Mouse (Mus musculus) cerebellum, adult 11-12 months (tissue): ENCODE data around the gene Igtp.
"Not testable (repeated sequence)": the region's sequence is repeated elsewhere in the genome, so short reads cannot be mapped to it uniquely, and the experiment has no call there.

Source experiments
- DNase-seq: peaks from one replicate; pipeline ENCODE4 v3.0.0; 2022

The Igtp gene

GRCm38 (mm10) chr11:58214391-58215048 is 15.2 kb downstream of the Igtp start:
- no peak for DNase-seq

GRCm38 (mm10) chr11:58215049-58215430 is 15.7 kb downstream of the Igtp start:
- DNase-seq, result not testable (repeated sequence)

GRCm38 (mm10) chr11:58215814-58216213 is 16.5 kb downstream of the Igtp start:
- no peak for DNase-seq

GRCm38 (mm10) chr11:58216823-58217222 is 17.5 kb downstream of the Igtp start:
- DNase-seq, result no peak

- no peak for DNase-seq
Measured at GRCm38 (mm10) chr11:58223751-58224150, 24.4 kb downstream of the Igtp start.

GRCm38 (mm10) chr11:58224313-58224712 is 25.0 kb downstream of the Igtp start:
- DNase-seq, result no peak

- not testable (repeated sequence) for DNase-seq
Measured at GRCm38 (mm10) chr11:58224872-58225271, 25.5 kb downstream of the Igtp start.

- peak; percentile 38 for DNase-seq
Measured at GRCm38 (mm10) chr11:58225655-58226054, 26.3 kb downstream of the Igtp start.

- DNase-seq, result no peak
Measured at GRCm38 (mm10) chr11:58226425-58226824, 27.1 kb downstream of the Igtp start.

- DNase-seq, result not testable (repeated sequence)
Measured at GRCm38 (mm10) chr11:58228021-58228420, 28.7 kb downstream of the Igtp start.

- DNase-seq, result no peak
Measured at GRCm38 (mm10) chr11:58230396-58230910, 31.1 kb downstream of the Igtp start.

GRCm38 (mm10) chr11:58231156-58231555 is 31.8 kb downstream of the Igtp start:
- no peak for DNase-seq

- not testable (repeated sequence) for DNase-seq
Measured at GRCm38 (mm10) chr11:58234551-58234950, 35.2 kb downstream of the Igtp start.

- no peak for DNase-seq
Measured at GRCm38 (mm10) chr11:58235152-58235551, 35.8 kb downstream of the Igtp start.

- no peak for DNase-seq
Measured at GRCm38 (mm10) chr11:58238840-58239791, 39.8 kb downstream of the Igtp start.

- DNase-seq, result no peak
Measured at GRCm38 (mm10) chr11:58247294-58247693, 47.9 kb downstream of the Igtp start.

GRCm38 (mm10) chr11:58249203-58249981 is 50.0 kb downstream of the Igtp start:
- no peak for DNase-seq

- DNase-seq, result no peak
Measured at GRCm38 (mm10) chr11:58250550-58250949, 51.2 kb downstream of the Igtp start.

GRCm38 (mm10) chr11:58254411-58254810 is 55.1 kb downstream of the Igtp start:
- DNase-seq, result no peak
